Mouse (Mus musculus) CH12.LX (cell line): ENCODE measurements at regions not wholly inside any gene's neighbourhood (a gene's known extent, or its start where the extent isn't known, plus 50 kb on each side); places are given as distances from the start of the nearest gene placed in this dataset.

Experiments
- DNase-seq: peaks from one replicate; pipeline ENCODE4 v3.0.0-alpha.2; 2013; ENCODE audit errors: extremely low read depth
- H3K27ac ChIP-seq: 2 replicates; pipeline ENCODE4 v1.5.1; 2012; ENCODE audit warnings: low read depth, mild to moderate bottlenecking, control low read depth, moderate library complexity; ENCODE audit not compliant: insufficient read depth
- H3K27me3 ChIP-seq: replicated peaks from 2 replicates; pipeline ENCODE3; 2012; ENCODE audit warnings: inconsistent platforms
- H3K36me3 ChIP-seq, 2 experiments: replicated peaks in 1 of 2; 2 replicates each; pipeline versions ENCODE3 to v1.6.1; 2012; ENCODE audit warnings: inconsistent platforms in 1 of 2, low read length in 1 of 2, mild to moderate bottlenecking in 1 of 2, mixed read lengths in 1 of 2, moderate library complexity in 1 of 2; ENCODE audit not compliant: control insufficient read depth in 1 of 2, insufficient read depth in 1 of 2
- H3K4me1 ChIP-seq, 2 experiments: 2 replicates each; pipeline ENCODE4 v1.6.1; 2012; ENCODE audit warnings: inconsistent platforms in 1 of 2, moderate library complexity in 1 of 2; ENCODE audit not compliant: insufficient read depth in 2 of 2, control insufficient read depth in 1 of 2
- H3K4me2 ChIP-seq: 2 replicates; pipeline ENCODE4 v1.6.1; 2012; ENCODE audit warnings: low read depth, mild to moderate bottlenecking, control low read depth; ENCODE audit not compliant: poor library complexity, insufficient read depth, severe bottlenecking
- H3K4me3 ChIP-seq, 3 experiments: fragments of 150-350 bp in 1 of 3; sonication (generic) in 1 of 3; replicated peaks in 1 of 3; 2 replicates each; pipeline versions ENCODE3 to v1.5.1; 2011 to 2012; ENCODE audit warnings: low read depth in 2 of 3, low read length in 2 of 3, mild to moderate bottlenecking in 2 of 3, moderate library complexity in 2 of 3, control low read depth in 1 of 3, improper control_type of control experiment in 1 of 3, inconsistent platforms in 1 of 3, mixed read lengths in 1 of 3; ENCODE audit not compliant: poor library complexity in 1 of 3
- H3K79me2 ChIP-seq: replicated peaks from 2 replicates; pipeline ENCODE4 v1.6.1; 2012; ENCODE audit warnings: mild to moderate bottlenecking, moderate library complexity; ENCODE audit not compliant: control insufficient read depth, poor library complexity, insufficient read depth, severe bottlenecking; ENCODE audit errors: extremely low read depth
- H3K9ac ChIP-seq: 2 replicates; pipeline ENCODE4 v1.6.1; 2012; ENCODE audit warnings: low read depth, mild to moderate bottlenecking, control low read depth, moderate library complexity; ENCODE audit not compliant: insufficient read depth
- H3K9me3 ChIP-seq: replicated peaks from 2 replicates; pipeline ENCODE3; 2012; ENCODE audit warnings: low read length, inconsistent platforms, mixed read lengths
- BHLHE40 ChIP-seq: IDR thresholded peaks from 2 replicates; pipeline ENCODE4 v1.6.1; 2011; ENCODE audit warnings: mild to moderate bottlenecking, low read depth, low read length, improper control_type of control experiment
- CHD2 ChIP-seq: IDR thresholded peaks from 2 replicates; pipeline ENCODE4 v1.6.1; 2011; ENCODE audit warnings: low read length, improper control_type of control experiment
- CTCF ChIP-seq, 2 experiments: IDR thresholded peaks in 1 of 2; conservative IDR thresholded peaks in 1 of 2; 2 replicates each; pipeline ENCODE4 v1.5.1; 2011 to 2012; ENCODE audit warnings: low read depth in 2 of 2, low read length in 2 of 2, improper control_type of control experiment in 1 of 2, inconsistent platforms in 1 of 2, mild to moderate bottlenecking in 1 of 2, moderate library complexity in 1 of 2
- ELF1 ChIP-seq: IDR thresholded peaks from 2 replicates; pipeline ENCODE4 v1.6.1; 2014; ENCODE audit warnings: low read depth, mild to moderate bottlenecking, inconsistent platforms, low read length, improper control_type of control experiment
- HCFC1 ChIP-seq: IDR thresholded peaks from 2 replicates; pipeline ENCODE4 v1.6.1; 2012; ENCODE audit warnings: low read depth, mild to moderate bottlenecking, inconsistent platforms, low read length, improper control_type of control experiment
- IRF4 ChIP-seq: IDR thresholded peaks from 2 replicates; pipeline ENCODE4 v1.6.1; 2014; ENCODE audit warnings: low read depth, mild to moderate bottlenecking, inconsistent platforms, low read length, improper control_type of control experiment
- JUND ChIP-seq: conservative IDR thresholded peaks from 2 replicates; pipeline ENCODE4 v1.6.1; 2011; ENCODE audit warnings: low read depth, low read length, improper control_type of control experiment
- KAT2A ChIP-seq: IDR thresholded peaks from 2 replicates; pipeline ENCODE4 v1.6.1; 2012; ENCODE audit warnings: low read length, improper control_type of control experiment, inconsistent platforms; ENCODE audit not compliant: insufficient replicate concordance
- MAFK ChIP-seq: IDR thresholded peaks from 2 replicates; pipeline ENCODE4 v1.6.1; 2011; ENCODE audit warnings: low read length, improper control_type of control experiment; ENCODE audit not compliant: insufficient replicate concordance
- MAX ChIP-seq: IDR thresholded peaks from 2 replicates; pipeline ENCODE4 v1.6.1; 2011; ENCODE audit warnings: low read length, improper control_type of control experiment
- MEF2A ChIP-seq: IDR thresholded peaks from 2 replicates; pipeline ENCODE4 v1.6.1; 2014; ENCODE audit warnings: low read depth, mild to moderate bottlenecking, inconsistent platforms, low read length, improper control_type of control experiment, borderline replicate concordance
- POLR2A ChIP-seq: IDR thresholded peaks from 2 replicates; pipeline ENCODE4 v1.6.1; 2011; ENCODE audit warnings: low read depth, mild to moderate bottlenecking, improper control_type of control experiment, low read length
- SMC3 ChIP-seq: IDR thresholded peaks from 2 replicates; pipeline ENCODE4 v1.6.1; 2011; ENCODE audit warnings: low read depth, low read length, improper control_type of control experiment
- USF1 ChIP-seq: IDR thresholded peaks from 2 replicates; pipeline ENCODE4 v1.6.1; 2014; ENCODE audit warnings: low read depth, mild to moderate bottlenecking, inconsistent platforms, low read length, improper control_type of control experiment
- USF2 ChIP-seq: conservative IDR thresholded peaks from 2 replicates; pipeline ENCODE4 v1.6.1; 2011; ENCODE audit warnings: low read depth, low read length, improper control_type of control experiment
- ZKSCAN1 ChIP-seq: IDR thresholded peaks from 2 replicates; pipeline ENCODE4 v1.6.1; 2012; ENCODE audit warnings: low read depth, inconsistent platforms, low read length, improper control_type of control experiment, borderline replicate concordance
- ZNF384 ChIP-seq: IDR thresholded peaks from 2 replicates; pipeline ENCODE4 v1.6.1; 2012; ENCODE audit warnings: low read depth, low read length, improper control_type of control experiment, inconsistent platforms
- dilution Hi-C: fragments of 300-500 bp; cut with MboI; formaldehyde crosslinking; loops from 2 replicates; pipeline ENCODE4 v1.14.3; 2020; ENCODE audit warnings: low sequenced_read_pairs; ENCODE audit not compliant: extremely low pct_unique_long_range_greater_than_20kb, extremely low pct_ligation_motif_present
- in situ Hi-C: fragments of 300-500 bp; cut with MboI; formaldehyde crosslinking; loops from 3 replicates; pipeline ENCODE4 v1.14.3; 2019; ENCODE audit warnings: low sequenced_read_pairs, low pct_ligation_motif_present, low pct_unique_long_range_greater_than_20kb, mixed read lengths

DNA sequence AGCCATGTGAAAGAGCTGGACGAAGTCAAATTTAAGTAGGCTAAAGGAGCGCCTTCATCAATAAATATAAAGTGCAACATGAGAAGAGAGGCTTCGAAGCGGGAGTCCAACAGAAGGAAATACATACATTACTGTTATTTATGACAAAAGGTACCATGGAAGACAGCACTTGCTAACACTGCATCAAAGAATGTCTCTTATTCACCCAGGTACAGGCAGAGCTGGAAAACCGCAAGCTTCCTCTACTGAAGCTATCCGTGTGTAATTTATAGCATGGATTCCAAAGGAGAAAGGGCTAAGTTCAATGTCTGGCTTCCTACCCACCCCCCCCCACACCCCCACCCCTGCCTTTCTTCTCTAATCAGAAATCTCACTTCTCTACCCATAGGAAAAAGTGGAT is 166.7 kb upstream of the Gm21293 start:
- Histone ChIP-seq H3K4me3 (no peak overlapping the region), H3K9ac (no peak overlapping the region), H3K27ac (no peak overlapping the region), H3K9me3 (peaks cover 16% of the 10 kb centered on the region), H3K79me2 (no peaks in the 10 kb centered on the region), H3K4me1 (no peaks in the 10 kb centered on the region), H3K4me2 (no peak overlapping the region), H3K36me3 (no peaks in the 10 kb centered on the region), H3K27me3 (no peaks in the 10 kb centered on the region)
- dilution Hi-C loops = no loop called here
- in situ Hi-C loops = no loop called here
- TF ChIP-seq ELF1 = no peak
- no peak for TF ChIP-seq USF1
- DNase-seq = no peak

DNA sequence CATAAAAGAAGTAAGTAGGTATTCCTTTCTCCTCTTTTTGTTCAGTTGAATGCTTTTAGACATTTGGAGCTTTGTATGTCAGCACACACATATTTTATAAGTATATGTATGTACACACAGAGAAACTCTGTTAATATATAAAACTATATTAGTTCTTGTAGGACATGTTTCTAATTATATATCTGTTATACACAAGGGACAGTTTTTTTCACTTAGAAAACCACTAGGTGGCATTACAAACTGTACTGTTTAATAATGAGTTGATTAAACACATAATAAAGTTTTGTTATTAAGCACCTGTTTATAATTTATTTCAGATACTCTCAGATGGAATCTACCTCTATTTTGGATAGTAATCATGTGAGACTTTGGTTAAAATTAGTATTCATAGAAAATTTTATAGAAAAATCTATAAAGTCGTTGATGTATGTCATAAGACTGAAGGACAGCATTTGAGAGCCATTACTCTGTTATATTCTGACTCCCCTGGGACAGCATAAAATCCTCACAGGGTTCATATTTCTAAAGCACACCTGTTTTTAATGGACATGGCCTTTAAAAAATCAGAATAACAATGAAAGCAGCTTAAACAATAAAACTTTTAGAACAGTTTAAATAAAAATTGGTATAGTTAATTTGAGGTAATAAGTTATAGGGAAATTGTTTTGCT is 158.4 kb upstream of the Gm21293 start:
- dilution Hi-C loops (no loop called here), in situ Hi-C loops (no loop called here)
- Histone ChIP-seq H3K4me1 (no peaks in the 10 kb centered on the region), H3K9me3 (peaks cover 32% of the 10 kb centered on the region), H3K4me2 (no peak overlapping the region), H3K27ac (no peak overlapping the region), H3K36me3 (no peaks in the 10 kb centered on the region), H3K27me3 (no peaks in the 10 kb centered on the region), H3K9ac (no peak overlapping the region), H3K4me3 (no peak overlapping the region), H3K79me2 (no peaks in the 10 kb centered on the region)
- TF ChIP-seq ELF1 (no peak), MAX (no peak)
- no peak for DNase-seq

DNA sequence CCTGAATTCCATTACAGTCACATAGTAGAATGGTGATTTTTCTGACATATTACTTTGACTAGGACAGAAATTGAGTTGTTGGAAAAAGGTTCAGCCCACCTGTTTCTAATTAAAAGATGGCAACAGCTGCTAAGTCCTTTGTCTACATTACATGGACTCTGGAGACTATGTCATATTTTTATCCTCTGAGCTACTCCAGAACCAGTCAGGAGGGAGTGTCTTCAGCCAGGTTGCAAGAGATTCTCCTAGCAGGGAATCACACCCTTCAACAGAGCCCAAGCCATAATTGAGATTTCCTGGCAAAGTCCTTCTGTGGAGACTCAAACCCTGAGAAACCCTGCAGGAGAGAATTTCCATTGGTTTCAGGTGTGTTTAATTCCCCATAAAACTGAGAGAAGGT is 123.2 kb upstream of the Gm21293 start:
- Histone ChIP-seq H3K4me3 (no peak overlapping the region), H3K27me3 (no peaks in the 10 kb centered on the region), H3K9me3 (peaks cover 25% of the 10 kb centered on the region), H3K27ac (no peak overlapping the region), H3K4me1 (no peaks in the 10 kb centered on the region)
- dilution Hi-C loops = no loop called here
- TF ChIP-seq POLR2A = no peak
- no peak for TF ChIP-seq MAX
- TF ChIP-seq, all 38 proteins: peak for 0
- Histone ChIP-seq H3K9ac (no peak overlapping the region), H3K79me2 (no peaks in the 10 kb centered on the region), H3K4me2 (no peak overlapping the region), H3K36me3 (no peaks in the 10 kb centered on the region)
- no peak for DNase-seq
- in situ Hi-C loops = no loop called here

DNA sequence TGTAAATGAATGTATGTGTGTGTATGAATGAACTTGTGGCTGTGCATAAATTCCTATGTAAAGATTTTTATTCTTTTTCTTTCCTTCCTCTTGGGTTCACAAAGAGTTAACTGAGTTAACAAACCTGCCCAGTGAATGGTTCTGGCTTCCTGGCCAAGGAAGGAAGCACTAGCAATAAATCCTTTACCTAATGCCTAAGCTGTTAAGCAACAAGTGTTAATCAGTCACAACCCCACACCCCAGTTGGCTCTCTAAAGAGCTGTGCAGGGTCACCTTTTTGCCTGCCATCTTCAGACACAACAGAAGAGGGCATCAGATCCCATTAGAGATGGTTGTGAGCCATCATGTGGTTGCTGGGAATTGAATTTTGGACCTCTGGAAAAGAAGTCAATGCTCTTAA is 121.2 kb upstream of the Gm21293 start:
- H3K27ac ChIP-seq = no peak overlapping the region
- dilution Hi-C loops = no loop called here

More for the DNA sequence above, 121.2 kb upstream of the Gm21293 start:
- H3K4me1 ChIP-seq = no peaks in the 10 kb centered on the region
- no peaks in the 10 kb centered on the region for H3K27me3 ChIP-seq
- no peaks in the 10 kb centered on the region for H3K79me2 ChIP-seq
- no peak overlapping the region for H3K9ac ChIP-seq
- TF ChIP-seq CHD2 (no peak), KAT2A (no peak), JUND (no peak), CTCF (conservative IDR thresholded peaks at IDR 0.05 in 1 of 2, IDR thresholded peaks at IDR 0.05 in 1 of 2; ENCODE audit: low read depth in 2 of 2, low read length in 2 of 2) (no peak), USF1 (no peak), USF2 (no peak), MEF2A (no peak), ZNF384 (no peak), SMC3 (no peak), ZKSCAN1 (no peak), BHLHE40 (no peak), IRF4 (no peak), HCFC1 (no peak), MAFK (no peak)
- H3K36me3 ChIP-seq = no peaks in the 10 kb centered on the region
- H3K9me3 ChIP-seq = peaks cover 15% of the 10 kb centered on the region
- DNase-seq = no peak
- H3K4me2 ChIP-seq = no peak overlapping the region
- H3K4me3 ChIP-seq = no peak overlapping the region
- in situ Hi-C loops = no loop called here
